Mouse (Mus musculus): ENCODE measurements around the gene Afmid. TPM values are rescaled to one million over a fixed set of nuclear protein-coding genes. Genes with fewer than 3 reads are reported as not detected.

The Afmid gene
- polyA plus RNA-seq, 1 experiment from 2014 or later = 5.8 TPM

- Histone ChIP-seq H3K27me3 (no peaks in the 10 kb centered on the region), H3K9me3 (replicated peaks) (no peaks in the 10 kb centered on the region), H3K9ac (no peak overlapping the region), H3K4me3 (replicated peaks) (no peak overlapping the region), H3K4me1 (peaks cover 31% of the 10 kb centered on the region), H3K36me3 (no peaks in the 10 kb centered on the region), H3K4me2 (replicated peaks) (no peak overlapping the region; the same call in 1 of the 2 replicates), H3K27ac (replicated peaks) (no peak overlapping the region)
- 38% methylated on average over 12 of the region's 12 CpGs for WGBS
- no peak for ATAC-seq (ENCODE audit: insufficient number of reproducible peaks, low FRiP score, low TSS enrichment, low read depth)
Observed at GRCm38 (mm10) chr11:117870688-117871365, 45.1 kb downstream of the Afmid start.

- ATAC-seq (ENCODE audit: insufficient number of reproducible peaks, low FRiP score, low TSS enrichment, low read depth) = no peak
- Histone ChIP-seq H3K9me3 (replicated peaks) (no peaks in the 10 kb centered on the region), H3K27ac (replicated peaks) (no peak overlapping the region), H3K27me3 (no peaks in the 10 kb centered on the region), H3K9ac (no peak overlapping the region), H3K4me2 (replicated peaks) (no peak overlapping the region), H3K4me1 (peaks cover 28% of the 10 kb centered on the region), H3K4me3 (replicated peaks) (no peak overlapping the region), H3K36me3 (no peaks in the 10 kb centered on the region)
- WGBS = 64% methylated on average over 5 of the region's 5 CpGs
Observed at GRCm38 (mm10) chr11:117871376-117871775, 45.7 kb downstream of the Afmid start.

GRCm38 (mm10) chr11:117871911-117872584, 46.3 kb downstream of the Afmid start:
- H3K4me1 ChIP-seq = peaks cover 27% of the 10 kb centered on the region
- H3K9ac ChIP-seq = no peak overlapping the region
- H3K27me3 ChIP-seq = no peaks in the 10 kb centered on the region
- peak overlapping the region; percentile 88; the same call in 1 of the 2 replicates for H3K4me2 ChIP-seq (replicated peaks)
- no peaks in the 10 kb centered on the region for H3K9me3 ChIP-seq (replicated peaks)
- 56% methylated on average over 12 of the region's 12 CpGs for WGBS
- H3K27ac ChIP-seq (replicated peaks) = no peak overlapping the region
- no peak for ATAC-seq (ENCODE audit: insufficient number of reproducible peaks, low FRiP score, low TSS enrichment, low read depth)
- H3K4me3 ChIP-seq (replicated peaks) = no peak overlapping the region
- no peaks in the 10 kb centered on the region for H3K36me3 ChIP-seq

- whole genome bisulfite sequencing = 2% methylated on average over 51 of the region's 51 CpGs
- peak; percentile 66; the same call in 1 of the 2 replicates for ATAC-seq (ENCODE audit: insufficient number of reproducible peaks, low FRiP score, low TSS enrichment, low read depth)
Observed at GRCm38 (mm10) chr11:117872861-117873608, 47.3 kb downstream of the Afmid start, which contains the start of gene Tha1. TSS of gene Tha1 (minus strand) at chr11:117873481.

GRCm38 (mm10) chr11:117874419-117874818, 48.7 kb downstream of the Afmid start:
- H3K4me2 ChIP-seq (replicated peaks) = no peak overlapping the region
- H3K27ac ChIP-seq (replicated peaks) = no peak overlapping the region
- H3K36me3 ChIP-seq = no peaks in the 10 kb centered on the region
- no peak overlapping the region for H3K9ac ChIP-seq
- WGBS = 53% methylated on average over 4 of the region's 4 CpGs
- H3K27me3 ChIP-seq = no peaks in the 10 kb centered on the region
- H3K4me3 ChIP-seq (replicated peaks) = no peak overlapping the region
- peaks cover 44% of the 10 kb centered on the region for H3K4me1 ChIP-seq
- no peak for ATAC-seq (ENCODE audit: insufficient number of reproducible peaks, low FRiP score, low TSS enrichment, low read depth)
- H3K9me3 ChIP-seq (replicated peaks) = no peaks in the 10 kb centered on the region

More at GRCm38 (mm10) chr11:117872861-117873608, 47.3 kb downstream of the Afmid start, which contains the start of gene Tha1:
- Histone ChIP-seq H3K27me3 (no peaks in the 10 kb centered on the region), H3K27ac (replicated peaks) (0 out of 2 replicates have a peak within 1 kb of the TSS, but pooled peaks have one; percentile 41), H3K4me2 (replicated peaks) (peak within 1 kb of the TSS; percentile 88), H3K36me3 (no peaks in the 10 kb centered on the region), H3K9me3 (replicated peaks) (no peaks in the 10 kb centered on the region), H3K4me1 (peaks cover 30% of the 10 kb centered on the region), H3K4me3 (replicated peaks) (peak within 1 kb of the TSS; percentile 76), H3K9ac (peak within 1 kb of the TSS; percentile 43)

GRCm38 (mm10) chr11:117875681-117876080, 50.0 kb downstream of the Afmid start:
- Histone ChIP-seq H3K36me3 (no peaks in the 10 kb centered on the region), H3K27ac (replicated peaks) (no peak overlapping the region), H3K9ac (no peak overlapping the region), H3K27me3 (no peaks in the 10 kb centered on the region), H3K4me1 (peaks cover 43% of the 10 kb centered on the region), H3K4me3 (replicated peaks) (no peak overlapping the region), H3K4me2 (replicated peaks) (no peak overlapping the region), H3K9me3 (replicated peaks) (no peaks in the 10 kb centered on the region)
- 39% methylated on average over 6 of the region's 6 CpGs for whole genome bisulfite sequencing
- no peak for ATAC-seq (ENCODE audit: insufficient number of reproducible peaks, low FRiP score, low TSS enrichment, low read depth)

GRCm38 (mm10) chr11:117877917-117878745, 52.4 kb downstream of the Afmid start:
- WGBS = 21% methylated on average over 13 of the region's 13 CpGs
- Histone ChIP-seq H3K9me3 (replicated peaks) (no peaks in the 10 kb centered on the region), H3K36me3 (no peaks in the 10 kb centered on the region), H3K9ac (no peak overlapping the region), H3K4me3 (replicated peaks) (no peak overlapping the region), H3K4me2 (replicated peaks) (peak overlapping the region; percentile 27; the same call in 1 of the 2 replicates), H3K27me3 (no peaks in the 10 kb centered on the region), H3K27ac (replicated peaks) (peak overlapping the region; percentile 66), H3K4me1 (peaks cover 44% of the 10 kb centered on the region)
- no peak for ATAC-seq (ENCODE audit: insufficient number of reproducible peaks, low FRiP score, low TSS enrichment, low read depth)

- Histone ChIP-seq H3K4me3 (replicated peaks) (no peak overlapping the region), H3K9ac (no peak overlapping the region), H3K9me3 (replicated peaks) (no peaks in the 10 kb centered on the region), H3K27ac (replicated peaks) (peak overlapping the region; percentile 66), H3K4me1 (peaks cover 42% of the 10 kb centered on the region), H3K4me2 (replicated peaks) (peak overlapping the region; percentile 27; the same call in 1 of the 2 replicates), H3K27me3 (no peaks in the 10 kb centered on the region), H3K36me3 (no peaks in the 10 kb centered on the region)
- WGBS = 9% methylated on average over 8 of the region's 8 CpGs
- ATAC-seq (ENCODE audit: insufficient number of reproducible peaks, low FRiP score, low TSS enrichment, low read depth) = no peak
Observed at GRCm38 (mm10) chr11:117878892-117879291, 53.2 kb downstream of the Afmid start.

GRCm38 (mm10) chr11:117879676-117880075, 54.0 kb downstream of the Afmid start:
- no peak overlapping the region for H3K9ac ChIP-seq
- ATAC-seq (ENCODE audit: insufficient number of reproducible peaks, low FRiP score, low TSS enrichment, low read depth) = no peak
- 69% methylated on average over 6 of the region's 6 CpGs for WGBS

GRCm38 (mm10) chr11:117880336-117880976, 54.7 kb downstream of the Afmid start:
- WGBS = 87% methylated on average over 9 of the region's 9 CpGs
- H3K4me2 ChIP-seq (replicated peaks) = no peak overlapping the region
- no peak overlapping the region for H3K9ac ChIP-seq
- H3K27ac ChIP-seq (replicated peaks) = no peak overlapping the region
- no peaks in the 10 kb centered on the region for H3K9me3 ChIP-seq (replicated peaks)
- H3K4me1 ChIP-seq = peaks cover 45% of the 10 kb centered on the region
- H3K4me3 ChIP-seq (replicated peaks) = no peak overlapping the region
- H3K36me3 ChIP-seq = no peaks in the 10 kb centered on the region
- H3K27me3 ChIP-seq = no peaks in the 10 kb centered on the region
- ATAC-seq (ENCODE audit: insufficient number of reproducible peaks, low FRiP score, low TSS enrichment, low read depth) = no peak

More at GRCm38 (mm10) chr11:117879676-117880075, 54.0 kb downstream of the Afmid start:
- H3K36me3 ChIP-seq = no peaks in the 10 kb centered on the region
- H3K27ac ChIP-seq (replicated peaks) = no peak overlapping the region
- no peaks in the 10 kb centered on the region for H3K9me3 ChIP-seq (replicated peaks)
- H3K4me1 ChIP-seq = peaks cover 45% of the 10 kb centered on the region
- no peak overlapping the region for H3K4me3 ChIP-seq (replicated peaks)
- H3K27me3 ChIP-seq = no peaks in the 10 kb centered on the region
- H3K4me2 ChIP-seq (replicated peaks) = no peak overlapping the region

Data from embryonic facial prominence, embryonic 15.5 days (tissue).